Mouse (Mus musculus) liver, embryonic 14.5 days (tissue): Measurements from ENCODE around the gene Hps1.

Experiments used
- CTCF ChIP-seq: IDR thresholded peaks from 2 replicates; pipeline ENCODE4 v1.5.1; 2016; ENCODE audit warnings: antibody characterized with exemption, low read depth, control low read depth
- EP300 ChIP-seq: IDR thresholded peaks from 2 replicates; pipeline ENCODE4 v1.6.1; 2016; ENCODE audit warnings: antibody characterized with exemption, low read depth

DNA sequence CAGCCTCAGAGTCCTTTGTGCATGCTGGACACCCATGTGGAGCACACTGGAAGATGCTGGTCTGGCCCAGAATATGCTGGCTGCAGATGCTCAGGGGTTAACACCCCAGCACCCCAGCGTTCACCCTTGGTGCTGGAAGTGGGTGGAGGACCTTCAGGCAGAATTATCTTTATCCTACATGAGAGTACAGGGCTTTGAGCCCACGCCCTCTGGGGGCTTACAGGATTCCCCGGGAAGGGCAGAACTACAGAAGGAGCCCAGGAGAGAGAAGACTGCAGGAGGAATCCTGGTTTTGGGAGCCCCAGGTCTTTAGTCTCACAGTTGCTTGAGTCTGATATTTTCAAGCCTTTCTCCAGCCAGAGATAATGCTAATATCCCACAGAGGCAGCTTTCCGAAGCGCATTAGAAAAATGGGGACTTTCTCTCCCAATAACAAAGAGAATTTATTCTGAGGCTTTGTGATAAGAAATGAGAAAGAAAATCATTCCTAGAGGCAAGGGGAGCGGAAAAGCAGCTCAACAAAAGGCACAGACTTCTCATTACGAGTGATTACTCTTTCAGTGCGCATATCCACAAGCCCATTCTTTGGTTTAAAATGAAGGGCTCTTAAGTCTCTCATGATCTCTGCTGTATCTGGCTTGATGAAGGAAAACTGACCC is 5.9 kb upstream of the Hps1 start:
- TF ChIP-seq CTCF (no peak), EP300 (no peak)
